Mouse (Mus musculus) liver, embryonic 12.5 days (tissue): Measurements from ENCODE around the gene Car12. TPM values are rescaled to one million over a fixed set of nuclear protein-coding genes. Genes with fewer than 3 reads are reported as not detected.

Experiments used
- ATAC-seq: fragments of 200-750 bp; cut with Nextera tagmentation; 2 replicates; pipeline ENCODE4 v1.8.0; 2017; ENCODE audit warnings: moderate number of reproducible peaks, mild to moderate bottlenecking, moderate library complexity
- H3K27ac ChIP-seq: fragments of 300-500 bp; sonication (generic); 2 replicates; pipeline ENCODE4 v1.5.1; 2016; ENCODE audit warnings: mild to moderate bottlenecking
- H3K27me3 ChIP-seq: fragments of 300-500 bp; sonication (generic); replicated peaks from 2 replicates; pipeline ENCODE4 v1.6.1; 2016; ENCODE audit warnings: mild to moderate bottlenecking, moderate library complexity
- H3K36me3 ChIP-seq: fragments of 300-500 bp; sonication (generic); 2 replicates; pipeline ENCODE4 v1.6.1; 2016; ENCODE audit warnings: mild to moderate bottlenecking, moderate library complexity
- H3K4me1 ChIP-seq: fragments of 300-500 bp; sonication (generic); 2 replicates; pipeline ENCODE4 v1.6.1; 2016
- H3K4me2 ChIP-seq: fragments of 300-500 bp; sonication (generic); 2 replicates; pipeline ENCODE4 v1.6.1; 2016; ENCODE audit warnings: mild to moderate bottlenecking, moderate library complexity
- H3K4me3 ChIP-seq: fragments of 300-500 bp; sonication (generic); 2 replicates; pipeline ENCODE4 v1.5.1; 2016; ENCODE audit warnings: mild to moderate bottlenecking, moderate library complexity
- H3K9ac ChIP-seq: fragments of 300-500 bp; sonication (generic); 2 replicates; pipeline ENCODE4 v1.6.1; 2016; ENCODE audit warnings: mild to moderate bottlenecking, moderate library complexity
- H3K9me3 ChIP-seq: fragments of 300-500 bp; sonication (generic); replicated peaks from 2 replicates; pipeline ENCODE4 v1.6.1; 2016; ENCODE audit warnings: mild to moderate bottlenecking, moderate library complexity
- WGBS: fragments of 180-500 bp; shearing (Covaris S2); methylation state at CpG from one replicate; pipeline ENCODE4 v1.1.7; 2016; ENCODE audit not compliant: insufficient replicate concordance; 5-methylcytosine and 5-hydroxymethylcytosine counted together
- polyA plus RNA-seq: library from polyadenylated mRNA; unstranded; fragments of >200 nt; fragmentation: Nextera tagmentation; extraction: Ambion mirVana; gene quantifications from 2 replicates; pipeline ENCODE4 v1.2.1, GENCODE M21; 2016

Car12 gene
- polyA plus RNA-seq: 0.29 and 0.45 TPM in 2 replicates

DNA sequence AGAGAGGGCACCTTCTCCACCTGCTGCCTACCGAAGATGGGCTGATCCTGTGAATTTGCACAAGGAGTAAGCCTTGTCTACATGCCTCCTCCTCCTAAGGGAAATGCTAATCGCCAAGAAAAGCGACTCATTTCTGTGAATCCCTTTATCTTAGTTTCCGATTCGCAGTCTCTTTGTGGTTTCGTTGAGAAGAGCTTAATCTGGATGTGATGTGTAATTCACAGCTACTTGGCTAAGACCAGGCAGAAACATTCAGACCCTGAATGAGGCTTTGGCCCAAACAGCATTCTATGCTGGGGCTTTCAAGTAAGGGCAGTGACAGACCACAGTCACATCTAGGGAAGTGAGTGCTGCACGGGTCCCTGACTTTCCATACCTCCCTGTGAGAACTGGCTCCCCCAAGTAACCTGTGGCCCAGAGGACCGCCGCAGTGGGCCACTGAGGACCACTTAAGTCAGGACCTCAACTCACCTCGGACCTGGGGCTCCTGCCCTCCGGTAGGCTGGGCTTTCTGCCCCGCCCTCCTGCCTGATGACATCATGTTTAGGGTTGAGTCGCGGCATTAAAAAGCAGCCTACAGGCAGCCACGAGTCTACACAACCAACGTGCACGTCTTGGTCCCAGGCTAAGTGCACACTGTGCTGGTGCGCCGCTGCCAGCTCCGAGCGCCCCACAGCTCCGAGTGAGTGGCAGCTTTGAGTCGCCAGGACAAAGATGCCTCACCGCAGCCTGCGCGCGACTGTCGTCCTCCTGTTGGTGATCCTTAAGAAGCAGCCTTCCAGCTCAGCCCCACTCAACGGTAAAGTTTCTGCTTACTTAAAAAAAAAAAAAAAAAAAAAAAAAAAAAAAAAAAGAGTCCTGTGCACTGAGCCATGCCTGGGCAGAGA, at the start of gene Car12:
Gene Car12 (plus strand): TSS at position 552 of the 887 bp plus-strand sequence.
- 4% methylated on average over 29 of the region's 29 CpGs for WGBS
- Histone ChIP-seq H3K4me1 (peaks cover 15% of the 10 kb centered on the region), H3K27me3 (peaks cover 77% of the 10 kb centered on the region), H3K9ac (0 out of 2 replicates have a peak within 1 kb of the TSS, but pooled peaks have one; percentile 12), H3K9me3 (no peaks in the 10 kb centered on the region), H3K36me3 (no peaks in the 10 kb centered on the region), H3K4me2 (peak within 1 kb of the TSS; percentile 70), H3K27ac (no peak within 1 kb of the TSS), H3K4me3 (peak within 1 kb of the TSS; percentile 44)
- ATAC-seq: 0 out of 2 replicates have a peak, but pooled peaks have one; percentile 27

DNA sequence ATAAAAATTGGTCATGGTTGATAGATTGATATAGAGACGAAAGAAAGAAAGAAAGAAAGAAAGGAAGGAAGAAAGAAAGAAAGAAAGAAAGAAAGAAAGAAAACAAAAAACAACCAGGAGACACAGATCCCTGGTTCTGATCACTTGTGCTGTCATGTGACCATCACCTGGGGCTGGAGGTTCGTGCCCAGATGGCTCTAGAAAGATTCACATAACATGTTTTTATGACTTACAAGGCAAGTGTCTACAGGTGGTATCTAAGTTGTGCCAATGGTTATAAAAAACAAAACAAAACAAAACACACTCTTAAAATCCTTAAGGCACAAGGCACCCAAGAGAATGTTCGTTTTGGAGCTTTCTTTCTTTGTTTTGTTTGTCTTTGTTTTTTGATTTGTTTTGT, 49.7 kb upstream of the Car12 start:
- no peak for ATAC-seq

DNA sequence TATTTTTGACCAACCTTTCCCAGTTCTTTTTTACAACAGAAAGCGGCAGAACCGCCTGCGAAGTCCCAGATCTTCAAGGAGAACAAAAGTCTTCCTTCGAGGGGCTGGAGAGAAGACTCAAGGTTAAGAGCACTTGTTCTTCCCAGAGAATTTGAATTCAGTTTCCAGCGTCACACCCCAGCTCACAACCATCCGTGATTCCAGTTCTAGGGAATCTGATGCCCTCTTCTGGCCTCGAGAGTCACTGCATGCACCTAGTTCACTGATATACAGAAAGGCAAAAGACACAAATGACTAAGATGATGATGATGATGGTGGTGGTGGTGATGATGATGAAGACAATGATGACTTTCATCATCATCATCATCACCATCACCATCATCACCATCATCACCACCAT, 48.9 kb upstream of the Car12 start:
- Histone ChIP-seq H3K4me2 (no peak overlapping the region), H3K9me3 (no peaks in the 10 kb centered on the region), H3K36me3 (no peaks in the 10 kb centered on the region), H3K27me3 (no peaks in the 10 kb centered on the region), H3K9ac (no peak overlapping the region), H3K27ac (no peak overlapping the region), H3K4me1 (no peaks in the 10 kb centered on the region), H3K4me3 (no peak overlapping the region)
- no peak for ATAC-seq
- 79% methylated on average over 7 of the region's 7 CpGs for WGBS

More for the DNA sequence above, 49.7 kb upstream of the Car12 start:
- H3K9me3 ChIP-seq: no peaks in the 10 kb centered on the region
- no peak overlapping the region for H3K4me2 ChIP-seq
- 71% methylated on average over 3 of the region's 3 CpGs for WGBS
- H3K9ac ChIP-seq: no peak overlapping the region
- no peaks in the 10 kb centered on the region for H3K27me3 ChIP-seq
- H3K36me3 ChIP-seq: no peaks in the 10 kb centered on the region
- no peaks in the 10 kb centered on the region for H3K4me1 ChIP-seq
- H3K27ac ChIP-seq: no peak overlapping the region
- no peak overlapping the region for H3K4me3 ChIP-seq

DNA sequence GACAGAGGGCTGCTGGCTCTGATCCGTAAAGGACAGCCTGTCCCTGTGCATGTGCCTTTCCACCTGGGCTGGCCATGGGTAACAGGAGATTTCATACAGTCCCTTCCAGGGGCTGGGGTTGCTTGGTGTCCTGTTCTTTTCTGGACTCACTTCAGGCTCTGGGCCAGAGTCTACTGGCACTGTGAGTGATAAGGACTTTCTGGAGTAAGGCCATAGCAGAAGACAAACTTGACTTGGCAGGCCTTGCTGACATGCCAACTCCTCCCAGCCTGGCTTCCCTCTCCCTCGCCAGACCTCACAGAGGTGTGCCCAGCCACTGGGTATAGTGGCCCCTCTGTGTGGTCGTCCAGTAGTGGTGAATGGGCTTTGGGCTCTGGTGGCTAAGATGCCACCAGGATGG, 47.3 kb upstream of the Car12 start:
- ATAC-seq: no peak
- Histone ChIP-seq H3K9ac (no peak overlapping the region), H3K4me2 (no peak overlapping the region), H3K4me1 (no peaks in the 10 kb centered on the region), H3K27me3 (no peaks in the 10 kb centered on the region), H3K4me3 (no peak overlapping the region), H3K9me3 (no peaks in the 10 kb centered on the region), H3K27ac (no peak overlapping the region), H3K36me3 (no peaks in the 10 kb centered on the region)
- WGBS: 65% methylated on average over 3 of the region's 3 CpGs

DNA sequence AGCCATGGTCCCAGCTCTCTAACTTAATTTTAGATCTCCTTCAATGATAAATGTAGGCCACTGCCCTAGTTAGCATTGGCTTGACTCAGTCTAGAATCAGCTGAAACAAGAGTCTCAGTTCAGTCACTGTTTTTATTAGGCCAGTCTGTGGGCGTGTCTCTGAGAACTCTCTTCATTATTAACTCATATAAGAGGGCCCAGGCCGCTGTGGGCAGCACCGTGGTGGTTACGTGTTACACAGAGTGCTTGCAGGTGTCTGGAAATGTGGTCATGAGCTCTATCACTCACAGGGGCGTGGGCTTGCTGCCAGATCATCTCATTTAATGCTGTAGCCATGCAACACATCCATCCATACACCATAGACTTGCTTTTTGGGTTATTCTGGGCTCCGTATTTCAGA, 46.4 kb upstream of the Car12 start:
- Histone ChIP-seq H3K27ac (no peak overlapping the region), H3K4me2 (no peak overlapping the region), H3K9ac (no peak overlapping the region), H3K27me3 (no peaks in the 10 kb centered on the region), H3K4me3 (no peak overlapping the region), H3K9me3 (no peaks in the 10 kb centered on the region), H3K4me1 (no peaks in the 10 kb centered on the region), H3K36me3 (no peaks in the 10 kb centered on the region)
- ATAC-seq: no peak
- WGBS: 71% methylated on average over 6 of the region's 6 CpGs

DNA sequence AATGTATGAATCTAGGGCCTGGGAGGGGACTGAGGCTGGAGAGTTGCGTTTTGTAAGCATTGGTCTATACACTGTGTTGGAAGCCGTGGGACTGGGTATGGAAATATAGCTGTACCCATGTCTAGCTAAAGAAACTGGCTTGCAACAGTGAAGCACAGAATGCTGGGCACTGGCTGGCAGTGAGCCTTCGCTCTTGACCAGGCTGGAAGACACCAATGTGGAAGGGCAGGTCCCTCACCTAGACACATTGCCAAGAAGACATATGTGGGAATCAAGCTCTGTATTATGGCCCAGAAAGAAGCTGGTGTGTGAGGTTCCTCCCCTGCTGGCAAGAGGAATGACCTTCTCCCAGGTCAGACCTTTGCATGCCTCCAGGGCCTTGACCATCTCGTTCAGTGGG, 45.6 kb upstream of the Car12 start:
- H3K36me3 ChIP-seq: no peaks in the 10 kb centered on the region
- H3K27me3 ChIP-seq: no peaks in the 10 kb centered on the region
- 74% methylated on average over 4 of the region's 4 CpGs for WGBS
- H3K9me3 ChIP-seq: no peaks in the 10 kb centered on the region
- H3K4me3 ChIP-seq: no peak overlapping the region
- H3K4me2 ChIP-seq: no peak overlapping the region
- H3K9ac ChIP-seq: no peak overlapping the region
- ATAC-seq: no peak
- H3K4me1 ChIP-seq: no peaks in the 10 kb centered on the region
- no peak overlapping the region for H3K27ac ChIP-seq

DNA sequence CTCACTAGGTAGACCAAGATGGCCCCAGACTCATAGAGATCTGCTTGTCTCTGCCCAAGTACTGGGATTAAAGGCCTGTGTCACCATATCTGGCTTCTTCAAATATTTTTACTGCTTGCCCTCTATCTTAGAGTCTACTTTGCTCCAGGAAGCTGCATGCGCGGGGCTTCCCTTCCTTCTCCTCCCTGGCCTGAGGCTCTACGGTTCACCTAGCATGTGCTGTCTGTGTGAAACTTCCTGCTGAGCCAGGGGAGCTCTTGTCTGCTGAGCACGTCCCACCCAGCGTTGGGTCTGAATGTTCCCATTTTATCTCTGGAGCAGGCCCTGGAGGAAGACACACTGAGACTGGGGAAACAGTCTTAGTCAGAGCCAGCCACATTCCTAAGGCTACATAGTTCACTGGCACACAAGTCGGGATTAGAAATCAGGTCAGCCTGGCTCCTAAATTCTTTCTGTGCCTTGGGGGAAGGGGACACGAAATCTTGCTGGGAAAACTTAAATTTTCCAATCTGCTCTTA, 43.9 kb upstream of the Car12 start:
- Histone ChIP-seq H3K9ac (no peak overlapping the region), H3K9me3 (no peaks in the 10 kb centered on the region), H3K4me3 (no peak overlapping the region), H3K36me3 (no peaks in the 10 kb centered on the region), H3K27ac (no peak overlapping the region), H3K4me1 (no peaks in the 10 kb centered on the region), H3K4me2 (no peak overlapping the region), H3K27me3 (no peaks in the 10 kb centered on the region)
- no peak for ATAC-seq
- WGBS: 32% methylated on average over 7 of the region's 7 CpGs

DNA sequence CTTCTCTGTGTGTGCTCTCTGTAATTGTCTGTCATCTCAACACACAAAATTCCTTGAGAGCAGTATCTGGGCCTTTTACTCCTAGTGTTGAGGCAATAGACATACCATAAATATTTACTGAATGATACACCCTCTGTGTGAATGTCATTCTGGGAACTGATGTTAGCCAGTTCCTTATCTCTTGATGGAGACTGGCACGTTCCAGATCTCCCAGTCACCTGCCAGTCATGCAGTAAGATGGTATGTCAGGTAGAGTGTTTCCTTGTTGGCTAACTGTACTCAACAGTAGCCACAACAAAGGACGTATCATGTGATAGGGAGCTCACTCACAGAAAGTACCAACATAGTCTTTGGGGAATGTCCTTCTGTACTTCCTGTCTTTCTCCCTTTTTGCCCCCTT, 39.7 kb upstream of the Car12 start:
- Histone ChIP-seq H3K4me3 (no peak overlapping the region), H3K27ac (no peak overlapping the region), H3K9ac (no peak overlapping the region), H3K36me3 (no peaks in the 10 kb centered on the region), H3K9me3 (no peaks in the 10 kb centered on the region), H3K27me3 (no peaks in the 10 kb centered on the region), H3K4me2 (no peak overlapping the region), H3K4me1 (no peaks in the 10 kb centered on the region)
- WGBS: 26% methylated on average over 2 of the region's 2 CpGs
- no peak for ATAC-seq

DNA sequence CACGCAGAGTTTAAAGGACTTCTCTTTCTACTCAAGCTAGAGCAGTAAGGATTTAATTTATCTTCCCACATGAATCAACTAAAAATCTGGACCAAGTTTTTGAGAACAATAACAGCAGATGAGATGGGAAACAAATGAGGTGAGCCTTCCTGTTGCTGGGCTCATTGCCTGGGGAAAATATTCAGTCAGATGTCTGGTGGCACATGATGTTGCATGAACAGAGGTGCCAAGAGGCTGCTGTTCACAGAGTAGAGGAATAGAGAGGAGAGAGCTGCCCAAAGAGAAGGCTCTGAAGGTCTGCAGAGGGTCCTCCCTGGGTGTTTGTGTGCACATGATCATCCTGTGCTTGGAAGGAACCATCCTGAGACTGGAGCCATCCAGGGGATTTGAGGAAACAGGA, 37.9 kb upstream of the Car12 start:
- WGBS: 65% methylated on average over 1 of the region's 1 CpGs

DNA sequence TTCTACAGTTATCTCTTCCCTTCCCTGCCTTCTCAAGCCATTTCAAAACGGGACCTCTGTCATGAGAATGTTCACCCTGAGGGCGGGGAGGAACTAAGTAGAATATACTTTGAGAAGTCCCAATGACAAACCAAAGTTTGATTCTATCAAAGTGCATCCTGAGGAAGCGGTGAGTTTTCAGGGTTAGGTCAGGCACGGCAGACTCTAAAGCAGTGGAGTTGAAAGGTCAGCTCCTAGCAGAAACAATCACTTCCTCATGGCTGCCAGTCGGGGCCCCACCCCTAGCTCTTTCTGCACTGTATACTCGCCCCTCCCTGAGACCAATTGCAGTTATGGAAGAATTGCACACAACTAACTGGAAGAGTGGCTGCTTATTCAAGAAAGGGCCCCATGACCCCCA, 33.4 kb upstream of the Car12 start:
- peak overlapping the region; percentile 23 for H3K4me2 ChIP-seq
- H3K4me1 ChIP-seq: 0 out of 2 replicates have a peak, but pooled peaks cover 4% of the 10 kb centered on the region
- no peak overlapping the region for H3K4me3 ChIP-seq
- no peaks in the 10 kb centered on the region for H3K27me3 ChIP-seq
- H3K27ac ChIP-seq: no peak overlapping the region
- no peak for ATAC-seq
- no peak overlapping the region for H3K9ac ChIP-seq
- no peaks in the 10 kb centered on the region for H3K9me3 ChIP-seq
- WGBS: 12% methylated on average over 6 of the region's 6 CpGs
- H3K36me3 ChIP-seq: no peaks in the 10 kb centered on the region

More for the DNA sequence above, 37.9 kb upstream of the Car12 start:
- Histone ChIP-seq H3K4me3 (no peak overlapping the region), H3K9ac (no peak overlapping the region), H3K9me3 (no peaks in the 10 kb centered on the region), H3K4me2 (no peak overlapping the region), H3K27me3 (no peaks in the 10 kb centered on the region), H3K4me1 (0 out of 2 replicates have a peak, but pooled peaks cover 3% of the 10 kb centered on the region), H3K36me3 (no peaks in the 10 kb centered on the region), H3K27ac (no peak overlapping the region)
- no peak for ATAC-seq

DNA sequence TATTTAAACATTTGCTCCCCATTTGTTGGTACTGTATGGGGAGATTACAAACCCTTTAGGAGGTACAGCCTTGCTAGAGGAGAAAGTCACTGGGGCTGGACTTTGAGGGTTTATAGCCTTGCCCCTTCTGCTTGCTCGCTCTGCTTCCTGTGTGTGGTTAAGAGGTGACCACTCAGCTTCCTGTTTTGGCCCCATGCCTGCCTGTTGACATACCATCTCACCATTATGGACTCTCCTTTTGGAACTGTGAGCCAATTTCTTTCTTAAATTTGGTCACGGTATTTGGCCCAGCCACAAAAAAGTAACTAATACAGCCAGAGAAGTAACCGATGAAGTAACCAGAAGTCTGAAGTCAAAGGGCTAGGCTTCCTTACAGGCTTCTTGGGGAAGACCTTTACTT, 30.7 kb upstream of the Car12 start:
- Histone ChIP-seq H3K9ac (no peak overlapping the region), H3K4me3 (no peak overlapping the region), H3K4me1 (0 out of 2 replicates have a peak, but pooled peaks cover 4% of the 10 kb centered on the region), H3K36me3 (no peaks in the 10 kb centered on the region), H3K27ac (no peak overlapping the region), H3K27me3 (no peaks in the 10 kb centered on the region), H3K4me2 (no peak overlapping the region), H3K9me3 (no peaks in the 10 kb centered on the region)
- no peak for ATAC-seq
- 32% methylated on average over 3 of the region's 3 CpGs for WGBS

DNA sequence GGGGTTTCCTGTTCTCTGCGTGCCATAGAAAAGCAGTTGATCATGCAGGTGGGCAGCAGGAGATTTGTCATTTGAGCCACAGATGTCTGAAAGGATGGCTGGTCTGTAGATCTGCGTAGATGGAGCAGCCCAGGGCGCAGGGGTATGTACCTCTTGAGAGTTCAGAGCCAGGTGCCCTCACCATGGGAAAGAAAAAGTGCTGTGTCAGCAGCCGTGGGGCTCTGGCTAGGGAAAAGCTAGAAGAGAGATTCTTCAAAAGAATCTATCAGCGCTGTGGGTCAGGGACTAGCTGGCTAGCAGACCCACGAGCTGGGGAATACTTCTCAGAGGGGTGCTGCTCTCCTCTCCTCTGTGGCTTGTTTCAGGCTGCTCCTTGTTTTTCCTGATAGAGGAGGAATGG, 27.8 kb upstream of the Car12 start:
- no peak overlapping the region for H3K27ac ChIP-seq
- H3K9ac ChIP-seq: no peak overlapping the region
- H3K9me3 ChIP-seq: no peaks in the 10 kb centered on the region
- WGBS: 67% methylated on average over 6 of the region's 6 CpGs
- no peak for ATAC-seq
- H3K36me3 ChIP-seq: no peaks in the 10 kb centered on the region
- H3K27me3 ChIP-seq: no peaks in the 10 kb centered on the region
- H3K4me1 ChIP-seq: no peaks in the 10 kb centered on the region
- H3K4me2 ChIP-seq: no peak overlapping the region
- H3K4me3 ChIP-seq: no peak overlapping the region
